Mouse (Mus musculus): ENCODE data around the gene Qdpr.

Qdpr gene

GRCm38 (mm10) chr5:45449831-45450716, at the start of gene Qdpr:
Gene Qdpr, minus strand, starts transcription at chr5:45450236.
- DNase-seq: peak; percentile 99

GRCm38 (mm10) chr5:45497564-45497963, 47.5 kb upstream of the Qdpr start:
- DNase-seq: no peak

- no peak for DNase-seq
Observed at GRCm38 (mm10) chr5:45496930-45497550, 47.0 kb upstream of the Qdpr start.

GRCm38 (mm10) chr5:45496479-45496878, 46.4 kb upstream of the Qdpr start:
- DNase-seq: no peak

GRCm38 (mm10) chr5:45496042-45496441, 46.0 kb upstream of the Qdpr start:
- DNase-seq: no peak

- no peak for DNase-seq
Observed at GRCm38 (mm10) chr5:45495429-45495975, 45.5 kb upstream of the Qdpr start.

- no peak for DNase-seq
Observed at GRCm38 (mm10) chr5:45494093-45494755, 44.2 kb upstream of the Qdpr start.

GRCm38 (mm10) chr5:45493191-45494092, 43.4 kb upstream of the Qdpr start, which contains the start of gene Lap3:
Gene Lap3, plus strand, starts transcription at chr5:45493374.
- peak; percentile 99 for DNase-seq

- DNase-seq: no peak
Observed at GRCm38 (mm10) chr5:45491776-45492175, 41.7 kb upstream of the Qdpr start.

- DNase-seq: no peak
Observed at GRCm38 (mm10) chr5:45483654-45484053, 33.6 kb upstream of the Qdpr start.

GRCm38 (mm10) chr5:45482607-45483006, 32.6 kb upstream of the Qdpr start:
- DNase-seq: no peak

- no peak for DNase-seq
Observed at GRCm38 (mm10) chr5:45481125-45481524, 31.1 kb upstream of the Qdpr start.

- no peak for DNase-seq
Observed at GRCm38 (mm10) chr5:45480066-45480465, 30.0 kb upstream of the Qdpr start.

- no peak for DNase-seq
Observed at GRCm38 (mm10) chr5:45477601-45478000, 27.6 kb upstream of the Qdpr start.

- no peak for DNase-seq
Observed at GRCm38 (mm10) chr5:45476288-45476687, 26.3 kb upstream of the Qdpr start.

- no peak for DNase-seq
Observed at GRCm38 (mm10) chr5:45475771-45476170, 25.7 kb upstream of the Qdpr start.

- DNase-seq: no peak
Observed at GRCm38 (mm10) chr5:45474758-45475157, 24.7 kb upstream of the Qdpr start.

- DNase-seq: peak; percentile 76
Observed at GRCm38 (mm10) chr5:45474215-45474614, 24.2 kb upstream of the Qdpr start.

GRCm38 (mm10) chr5:45473521-45473920, 23.5 kb upstream of the Qdpr start:
- peak; percentile 47 for DNase-seq

GRCm38 (mm10) chr5:45472880-45473450, 22.9 kb upstream of the Qdpr start:
- peak; percentile 88 for DNase-seq

GRCm38 (mm10) chr5:45454456-45454855, 4.4 kb upstream of the Qdpr start:
- DNase-seq: no peak

GRCm38 (mm10) chr5:45453451-45453850, 3.4 kb upstream of the Qdpr start, which contains the start of gene Clrn2:
Gene Clrn2, plus strand, starts transcription at chr5:45453751.
- no peak for DNase-seq

Measured in layer of hippocampus, adult 9-11 months (tissue).